Mouse (Mus musculus): ENCODE results near the gene Hoxb4.

The Hoxb4 gene

DNA sequence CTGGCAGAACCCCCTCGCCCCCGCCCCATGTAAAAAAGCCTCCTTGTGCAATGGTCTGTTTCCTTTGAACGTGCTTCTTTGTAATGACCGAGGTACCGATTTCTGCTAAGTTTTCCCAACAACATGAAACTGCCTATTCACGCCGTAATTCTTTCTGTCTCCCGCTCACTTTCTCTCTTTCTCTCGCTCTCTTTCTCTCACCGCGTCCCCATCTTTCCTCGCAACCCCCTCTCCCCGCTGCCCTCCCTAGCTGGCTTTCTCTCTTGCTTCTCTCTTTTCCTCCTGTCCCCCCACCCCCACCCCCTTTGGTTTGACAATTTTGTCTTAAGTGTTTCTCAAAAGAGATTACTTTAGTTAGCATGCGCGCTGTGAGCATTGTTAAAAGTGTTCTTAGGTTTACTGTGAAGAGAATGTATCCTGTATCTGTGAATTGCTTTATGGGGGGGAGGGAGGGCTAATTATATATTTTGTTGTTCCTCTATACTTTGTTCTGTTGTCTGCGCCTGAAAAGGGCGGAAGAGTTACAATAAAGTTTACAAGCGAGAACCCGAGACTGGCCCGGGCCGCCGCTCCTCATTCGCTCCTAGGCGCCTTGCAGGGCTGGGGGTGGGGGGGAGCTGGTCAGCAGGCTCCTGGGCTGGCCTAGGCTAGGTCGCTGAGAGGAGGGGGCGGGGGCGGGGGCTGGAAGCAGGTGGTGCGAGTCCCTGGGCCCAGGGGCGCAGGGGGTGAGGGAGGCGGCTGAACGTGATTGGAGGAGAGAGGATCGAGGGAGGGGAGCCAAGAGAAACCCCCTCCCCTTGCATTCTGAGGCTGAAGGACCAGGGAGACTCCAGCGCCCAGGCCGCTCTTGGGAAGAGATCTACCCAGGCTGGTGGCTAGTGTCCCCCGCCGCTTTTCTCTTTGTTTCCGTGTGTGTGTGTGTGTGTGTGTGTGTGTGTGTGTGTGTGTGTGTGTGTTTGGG, 33.0 kb upstream of the Hoxb4 start:
- DNase-seq (ENCODE audit: low spot score in 2 of 2) = no peak

DNA sequence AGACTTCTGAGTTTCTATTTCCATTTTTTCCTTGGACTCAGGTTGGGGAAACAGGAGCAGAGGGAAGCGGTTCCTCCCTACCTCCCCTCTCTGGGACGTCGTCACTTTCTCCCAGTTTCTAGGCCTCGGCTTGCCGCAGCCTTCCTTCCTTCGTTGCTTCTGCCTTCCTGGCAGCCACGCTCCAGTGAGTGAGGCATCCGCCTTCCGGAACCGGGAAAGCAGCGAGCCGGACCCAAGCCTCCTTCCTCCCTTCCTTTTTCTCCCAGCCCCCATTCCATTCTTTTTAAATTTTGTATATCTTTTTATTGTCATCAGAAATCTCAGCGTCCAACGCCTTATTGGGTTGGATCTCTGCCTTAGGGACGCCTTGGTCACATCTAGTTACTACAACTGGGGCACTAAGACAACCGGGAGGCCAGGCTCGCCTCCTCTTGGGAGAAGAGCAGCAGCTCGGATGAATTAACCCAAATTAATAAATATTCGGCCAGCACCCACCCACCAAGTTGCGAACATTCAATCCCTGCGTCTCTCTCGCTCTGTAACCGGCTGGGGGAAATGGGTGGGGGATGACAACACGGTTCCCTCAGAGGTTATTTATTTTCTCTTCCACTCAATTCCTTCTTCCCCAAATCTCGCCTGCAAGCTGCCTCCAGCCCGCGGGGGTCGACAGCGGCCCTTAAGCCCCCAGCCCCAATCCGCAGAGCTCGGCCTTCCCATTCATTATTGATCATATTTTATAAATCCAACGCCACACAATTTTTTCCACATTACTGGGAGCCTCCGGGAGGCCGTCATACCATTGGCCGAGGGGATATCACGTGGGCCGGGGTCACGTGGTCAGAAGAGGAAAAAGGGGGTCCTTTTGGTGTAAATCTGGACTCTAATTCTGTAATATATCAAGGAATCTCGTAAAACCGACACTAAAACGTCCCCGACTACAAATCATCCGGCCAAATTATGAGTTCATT, 32.0 kb upstream of the Hoxb4 start, which contains the start of gene Hoxb7:
Gene Hoxb7 (plus strand): TSS at position 853 of the 968 bp plus-strand sequence.
- no peak for DNase-seq (ENCODE audit: low spot score in 2 of 2)

DNA sequence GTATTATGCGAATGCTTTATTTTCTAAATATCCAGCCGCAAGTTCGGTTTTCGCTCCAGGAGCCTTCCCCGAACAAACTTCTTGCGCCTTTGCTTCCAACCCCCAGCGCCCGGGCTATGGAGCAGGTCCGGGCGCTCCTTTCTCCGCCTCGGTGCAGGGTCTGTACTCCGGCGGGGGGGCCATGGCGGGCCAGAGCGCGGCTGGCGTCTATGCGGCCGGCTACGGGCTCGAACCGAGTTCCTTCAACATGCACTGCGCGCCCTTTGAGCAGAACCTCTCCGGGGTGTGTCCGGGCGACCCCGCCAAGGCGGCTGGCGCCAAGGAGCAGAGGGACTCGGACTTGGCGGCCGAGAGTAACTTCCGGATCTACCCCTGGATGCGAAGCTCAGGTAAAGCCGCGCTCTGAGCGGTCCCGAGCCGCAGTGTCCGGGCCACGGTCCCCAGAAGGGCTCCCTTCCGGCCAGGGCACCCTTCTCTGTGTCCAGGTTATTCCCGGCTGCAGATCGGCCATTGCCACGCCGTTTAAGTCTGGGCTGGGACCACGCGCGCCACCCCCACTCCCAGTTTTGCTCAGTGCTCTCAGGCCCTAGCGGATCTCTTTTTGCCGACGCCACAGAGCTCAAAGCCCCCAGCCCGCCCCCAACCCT, 31.2 kb upstream of the Hoxb4 start:
- DNase-seq (ENCODE audit: low spot score in 2 of 2) = no peak

DNA sequence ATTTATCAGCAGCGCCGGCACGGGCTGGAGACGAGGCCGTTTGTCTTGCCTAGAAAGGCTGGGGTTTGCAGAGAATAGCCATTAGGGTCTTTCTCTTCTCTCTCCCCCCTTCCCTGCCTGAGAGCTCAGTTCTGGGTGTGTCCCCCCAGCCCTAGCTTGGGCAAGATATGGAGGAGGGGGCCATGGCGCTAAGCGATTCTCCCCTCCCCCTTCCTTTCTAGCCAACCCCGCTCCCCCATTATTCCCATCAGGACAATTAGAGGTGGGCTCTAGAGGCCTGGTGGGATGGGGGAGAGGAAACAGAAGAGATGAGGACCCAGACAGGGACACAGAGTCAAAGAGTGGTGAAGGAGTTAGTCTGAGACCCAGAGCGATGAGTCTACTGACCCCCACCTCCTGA, 30.7 kb upstream of the Hoxb4 start:
- no peak for DNase-seq (ENCODE audit: low spot score in 2 of 2)

DNA sequence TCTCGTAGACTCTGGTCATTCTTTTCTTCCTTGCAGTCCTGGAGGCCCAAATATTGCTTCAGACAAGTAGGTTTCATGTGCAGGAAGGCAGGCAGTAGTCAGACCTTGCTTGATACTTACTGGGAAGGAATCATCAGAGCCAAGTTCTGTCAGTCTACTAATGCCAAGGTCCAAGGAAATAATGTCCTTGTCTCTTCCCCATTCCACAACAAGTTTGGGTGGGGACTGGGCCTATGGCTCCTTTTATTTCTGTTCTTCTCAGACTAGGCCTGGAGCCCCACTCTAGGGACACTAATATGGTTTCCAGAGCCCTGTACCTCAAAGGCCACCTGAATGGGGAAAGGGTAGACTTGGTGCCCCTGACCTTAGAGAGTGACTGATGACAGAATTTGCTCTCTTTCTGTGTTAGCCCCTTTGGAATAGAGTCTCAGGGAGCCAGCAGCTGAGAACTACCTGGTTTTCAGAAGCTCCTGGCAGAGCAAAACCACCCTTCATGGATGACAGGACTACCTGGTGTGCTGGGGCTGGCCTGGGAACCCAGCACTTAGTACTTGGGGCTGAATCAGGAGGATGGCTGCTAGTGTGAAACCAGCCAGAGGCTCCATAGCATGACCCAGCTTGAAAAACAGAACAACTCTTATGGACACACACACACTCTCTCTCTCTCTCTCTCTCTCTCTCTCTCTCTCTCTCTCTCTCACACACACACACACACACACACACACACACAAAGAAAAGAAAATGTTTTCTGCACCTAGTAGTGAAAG, 29.4 kb upstream of the Hoxb4 start:
- DNase-seq (ENCODE audit: low spot score in 2 of 2) = no peak

DNA sequence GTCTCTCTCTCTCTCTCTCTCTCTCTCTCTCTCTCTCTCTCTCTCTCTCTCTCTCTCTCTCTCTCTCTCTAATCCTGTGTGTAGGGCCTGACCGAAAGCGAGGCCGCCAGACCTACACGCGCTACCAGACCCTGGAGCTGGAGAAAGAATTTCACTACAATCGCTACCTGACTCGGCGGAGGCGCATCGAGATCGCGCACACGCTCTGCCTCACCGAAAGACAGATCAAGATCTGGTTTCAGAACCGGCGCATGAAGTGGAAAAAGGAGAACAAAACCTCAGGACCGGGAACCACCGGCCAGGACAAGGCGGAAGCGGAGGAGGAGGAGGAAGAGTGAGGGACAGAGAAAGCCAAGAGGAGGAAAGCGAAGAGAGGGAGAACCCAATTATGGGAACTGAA, 28.8 kb upstream of the Hoxb4 start:
- no peak for DNase-seq (ENCODE audit: low spot score in 2 of 2)

DNA sequence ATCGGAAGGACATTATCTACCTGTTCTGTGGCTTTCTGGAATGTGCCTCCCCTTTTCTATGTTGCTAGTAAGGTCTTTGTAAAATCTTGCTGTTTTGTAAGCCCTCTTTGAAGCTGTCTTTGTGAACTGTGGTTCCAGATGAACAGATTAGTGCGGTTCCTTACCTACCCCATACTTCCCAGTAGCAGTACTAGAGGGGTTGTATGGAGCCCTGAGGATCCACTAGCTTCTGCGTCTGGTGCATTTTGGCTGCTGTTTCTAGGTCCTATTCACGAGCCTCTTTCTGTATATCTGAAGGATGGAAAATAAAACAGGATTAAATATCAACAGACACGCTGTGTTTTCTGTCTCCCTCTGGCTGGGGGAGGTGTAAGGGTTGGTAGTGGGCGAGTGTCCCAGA, 28.2 kb upstream of the Hoxb4 start:
- DNase-seq (ENCODE audit: low spot score in 2 of 2) = no peak

DNA sequence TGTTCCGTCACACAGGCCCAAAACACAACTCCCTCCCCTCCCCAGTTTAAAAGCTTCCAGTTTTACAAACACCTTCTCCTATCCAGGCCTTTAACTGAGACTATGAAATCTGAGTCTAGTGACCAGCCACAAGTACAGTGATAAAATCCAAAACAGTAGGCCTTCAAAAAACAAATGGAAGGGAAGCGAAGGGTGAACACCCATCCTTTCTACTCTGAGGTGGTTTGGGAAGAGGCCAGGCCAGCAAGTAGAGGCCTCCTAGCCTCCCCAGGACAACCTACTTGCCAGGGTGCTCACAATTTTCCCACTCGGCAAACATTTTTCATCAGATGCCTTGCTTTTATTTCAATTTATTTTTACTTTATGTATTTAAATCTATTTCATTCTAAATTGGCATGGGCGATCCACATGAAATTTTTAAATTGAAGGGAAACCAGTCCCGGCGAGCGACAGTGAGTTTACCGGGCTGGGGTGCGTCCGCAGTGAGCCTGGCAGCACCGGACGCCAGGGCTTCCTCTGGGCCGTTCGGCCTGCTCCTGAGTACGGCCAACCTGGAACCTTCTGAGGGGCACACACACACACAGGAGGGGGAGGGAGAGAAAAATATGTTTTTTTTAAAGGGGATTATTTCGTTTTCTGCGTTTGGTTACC, 27.2 kb upstream of the Hoxb4 start:
- no peak for DNase-seq (ENCODE audit: low spot score in 2 of 2)

DNA sequence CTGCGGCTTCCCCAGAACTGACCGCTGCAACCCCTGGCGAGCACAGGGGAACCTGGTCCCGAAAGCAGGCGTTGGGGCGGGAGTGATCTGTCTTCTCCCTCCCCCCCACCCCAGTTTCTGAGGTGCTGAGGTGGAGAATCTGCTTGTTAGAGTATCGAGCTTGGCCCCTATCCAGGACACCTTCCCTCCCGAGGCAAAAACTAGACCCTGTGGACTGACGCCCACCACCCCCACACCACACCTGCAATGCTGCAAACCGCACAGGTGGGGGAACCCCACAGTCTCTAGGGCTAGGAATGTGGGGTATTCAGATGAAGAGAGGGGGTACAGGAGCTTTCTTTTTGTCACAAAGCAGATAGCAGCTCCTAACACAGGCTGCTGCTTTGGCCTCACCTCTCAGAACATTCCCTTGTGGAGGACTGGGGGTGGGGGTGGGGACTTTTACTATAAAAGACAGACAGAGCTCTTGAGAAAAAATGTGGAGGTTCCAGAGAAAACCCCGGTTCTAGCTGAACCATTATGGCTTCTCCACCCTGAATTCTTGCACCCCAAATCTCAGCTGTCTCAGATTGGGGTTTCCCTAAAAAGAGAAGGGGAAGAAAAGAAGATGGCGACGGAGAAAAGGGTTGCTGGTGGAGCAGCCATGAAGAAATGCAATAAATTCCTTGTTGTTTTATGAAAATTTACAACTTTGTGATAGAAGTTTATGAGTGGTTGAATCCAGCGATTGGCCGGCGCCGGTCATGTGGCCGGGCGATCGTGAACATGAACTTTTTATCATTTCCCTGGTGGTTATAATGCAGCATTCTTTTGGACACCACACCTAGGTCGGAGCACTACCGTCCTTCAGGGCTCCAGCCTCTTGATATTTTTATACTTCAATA, 26.1 kb upstream of the Hoxb4 start, which contains the start of gene Hoxb6:
Gene Hoxb6 (plus strand): TSS at position 796 of the 884 bp plus-strand sequence.
- no peak for DNase-seq (ENCODE audit: low spot score in 2 of 2)

DNA sequence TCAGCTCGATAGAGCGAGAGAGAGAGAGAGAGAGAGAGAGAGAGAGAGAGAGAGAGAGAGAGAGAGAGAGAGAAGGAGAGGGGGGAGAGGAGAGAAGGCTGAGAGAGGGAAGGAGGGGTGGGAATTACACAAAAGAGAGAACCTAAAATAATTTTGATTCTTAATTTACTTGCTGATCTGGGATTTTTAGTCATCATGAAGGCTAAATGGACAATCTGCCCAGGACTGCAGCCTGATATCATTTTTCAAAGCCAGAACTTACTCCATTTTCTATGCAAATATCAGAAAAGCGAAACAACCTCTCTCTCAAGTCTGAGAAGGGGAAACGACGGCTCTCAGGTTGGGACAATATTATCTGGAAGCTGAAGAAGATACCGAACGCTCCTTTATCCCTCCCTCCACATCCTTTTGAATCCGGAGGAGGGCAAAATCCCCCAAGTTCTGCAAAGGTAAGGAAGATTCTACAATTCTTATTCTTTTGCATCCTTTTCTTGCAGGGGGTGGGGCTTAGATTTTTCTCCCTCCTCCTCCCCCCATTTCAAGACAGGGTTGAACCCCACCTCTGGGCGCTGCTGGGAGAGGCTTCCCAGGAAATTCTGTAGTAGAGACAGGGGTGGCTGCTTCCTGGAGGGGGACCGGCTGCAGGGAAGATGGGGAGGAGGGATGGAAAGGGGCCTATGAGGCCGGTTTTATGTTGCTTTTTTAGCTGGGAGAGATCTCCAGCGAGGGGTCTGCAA, 25.3 kb upstream of the Hoxb4 start:
- no peak for DNase-seq (ENCODE audit: low spot score in 2 of 2)

DNA sequence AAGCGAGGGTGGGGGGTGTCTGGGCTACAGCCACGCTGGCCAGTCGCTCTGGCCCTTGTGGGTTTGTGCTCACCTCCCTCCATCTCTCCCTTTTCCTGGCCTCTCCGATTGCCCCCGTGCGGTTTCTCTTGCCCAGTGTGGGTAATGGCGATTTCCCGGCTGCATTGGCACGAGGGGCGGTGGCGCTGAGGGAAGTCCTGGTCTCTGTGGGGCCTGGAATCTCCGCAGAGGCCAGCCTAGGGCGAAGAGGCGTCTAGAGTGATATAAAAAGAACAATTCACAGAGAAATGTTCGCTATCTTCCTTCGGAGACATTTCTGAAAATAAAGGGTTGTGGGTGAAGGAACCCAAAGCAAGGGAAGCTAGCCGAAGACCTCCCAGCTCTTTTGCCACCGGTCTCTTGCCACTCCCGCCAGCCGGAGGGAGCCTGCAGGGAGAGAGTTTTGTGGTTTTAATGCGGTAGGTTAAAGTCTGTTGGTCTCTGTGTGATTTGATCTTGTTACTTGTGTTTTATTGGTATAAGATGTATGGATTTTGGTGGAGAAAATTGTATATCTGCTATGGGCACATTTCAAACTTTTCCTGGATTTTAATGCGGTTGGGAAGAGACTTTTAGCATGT, 24.7 kb upstream of the Hoxb4 start:
- DNase-seq (ENCODE audit: low spot score in 2 of 2) = no peak

DNA sequence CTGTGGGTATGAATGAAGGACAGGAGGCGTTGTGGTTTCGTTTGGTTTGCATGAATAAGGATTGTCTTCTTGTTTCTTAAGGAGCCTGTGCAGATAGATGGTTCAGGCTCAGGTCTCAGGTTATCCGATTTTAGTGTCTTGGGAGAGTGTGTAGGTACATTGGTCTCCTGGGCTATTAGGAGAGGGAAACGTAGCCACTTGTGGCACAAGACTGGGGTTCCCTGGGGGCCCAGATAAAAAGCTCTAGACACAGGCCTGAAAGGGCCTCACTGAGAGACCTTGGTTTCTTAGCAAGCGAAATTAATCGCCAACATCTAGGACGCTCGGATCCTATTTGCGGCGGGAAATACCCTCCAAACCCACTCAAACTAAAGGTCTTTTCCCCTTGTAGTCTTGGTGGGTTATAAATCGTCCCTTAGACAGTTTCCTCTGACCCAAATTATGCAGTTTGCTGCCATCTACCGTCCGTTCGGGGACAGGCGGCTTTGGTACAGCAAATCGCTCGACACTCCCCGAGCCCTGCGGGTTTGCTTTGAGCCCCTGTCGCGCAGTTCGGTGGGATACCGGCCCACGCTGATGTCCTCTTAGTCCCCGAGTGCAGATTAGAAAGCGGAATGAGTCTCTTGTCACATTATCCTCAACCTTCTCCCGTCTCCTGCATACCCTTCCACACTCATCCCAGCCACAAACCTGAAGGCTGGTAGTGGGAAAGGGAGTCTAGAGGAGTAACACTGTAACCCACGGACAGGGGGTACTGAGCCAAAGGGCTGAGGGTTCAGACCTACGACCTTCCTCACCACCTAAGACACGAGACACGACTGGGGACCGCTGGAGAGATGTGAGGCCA, 23.6 kb upstream of the Hoxb4 start:
- DNase-seq (ENCODE audit: low spot score in 2 of 2) = peak in 1 of 2 experiments; percentile 76

DNA sequence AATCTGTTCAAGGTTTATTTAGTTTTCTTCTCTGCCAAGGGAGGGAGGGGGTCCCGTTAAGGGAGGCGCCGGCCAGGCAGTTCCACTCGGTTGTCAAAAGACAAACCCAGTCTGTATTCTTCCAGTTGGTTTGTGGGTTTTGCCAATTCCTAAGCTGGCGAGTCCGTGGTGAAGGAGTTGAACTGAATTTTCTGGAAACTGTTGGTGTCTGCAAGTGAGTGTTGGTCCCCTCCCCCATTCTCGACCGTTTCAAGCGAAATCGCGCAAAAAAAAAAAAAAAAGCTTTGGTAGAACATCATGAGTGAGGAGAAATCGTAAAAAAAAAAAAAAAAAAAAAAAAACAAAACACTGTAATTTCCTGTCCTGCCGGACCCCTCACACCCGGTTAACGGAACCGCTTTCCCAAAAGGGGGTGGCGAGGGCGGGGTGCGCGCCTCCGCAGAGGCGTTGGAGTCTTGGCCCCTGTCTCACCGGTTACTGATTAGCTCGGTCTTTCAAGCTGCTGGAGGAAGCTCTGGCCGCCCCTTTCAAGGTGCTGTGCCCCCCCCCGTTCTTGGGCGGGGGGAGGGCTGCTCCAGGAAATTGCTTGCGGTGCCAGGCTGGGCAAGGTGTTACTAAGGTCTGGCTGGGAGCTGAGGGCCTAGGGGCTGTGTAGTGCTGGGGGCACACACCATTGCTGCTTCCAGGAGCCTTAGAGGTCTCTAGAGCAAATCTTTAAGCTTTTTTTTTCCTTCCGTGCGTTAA, 22.8 kb upstream of the Hoxb4 start:
- no peak for DNase-seq (ENCODE audit: low spot score in 2 of 2)

DNA sequence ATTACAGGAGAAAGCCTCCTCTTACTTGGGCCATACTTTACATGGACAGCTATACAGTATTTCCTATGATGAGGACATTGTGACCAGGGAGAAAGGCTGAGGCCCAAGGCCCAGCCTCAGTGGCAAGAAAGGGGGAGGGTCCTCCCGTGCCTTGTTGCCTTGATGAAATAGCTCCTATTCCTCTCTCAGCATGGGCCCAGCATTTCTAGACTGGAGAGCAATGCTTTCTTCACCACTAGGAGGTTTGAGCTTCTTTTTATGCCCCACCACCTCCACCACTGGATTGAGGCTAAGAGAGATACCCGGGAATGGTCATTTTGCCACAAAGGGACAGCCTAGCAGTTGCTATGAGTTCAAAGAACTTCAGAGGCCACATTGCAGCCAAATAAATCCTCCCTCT, 21.1 kb upstream of the Hoxb4 start:
- no peak for DNase-seq (ENCODE audit: low spot score in 2 of 2)

DNA sequence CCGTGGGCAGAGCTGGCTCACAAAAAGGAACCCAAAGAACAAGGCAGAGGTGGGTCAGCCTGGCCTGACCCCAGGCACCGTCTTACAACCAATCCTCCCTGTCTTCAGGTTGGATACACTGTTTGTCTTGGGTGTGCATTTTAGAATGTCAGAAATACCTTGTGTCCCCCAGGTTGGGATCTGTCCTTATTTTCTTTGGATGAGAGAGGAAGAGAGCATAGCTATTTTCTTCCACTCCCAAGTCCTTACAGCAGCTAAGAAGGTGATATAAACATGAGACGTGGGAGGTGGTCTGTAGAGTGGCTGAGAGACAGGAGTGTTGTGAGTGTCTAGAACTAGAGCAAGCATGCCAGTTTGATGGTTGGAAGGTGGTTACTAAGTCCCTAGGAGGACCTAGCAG, 20.6 kb upstream of the Hoxb4 start:
- DNase-seq (ENCODE audit: low spot score in 2 of 2) = no peak

DNA sequence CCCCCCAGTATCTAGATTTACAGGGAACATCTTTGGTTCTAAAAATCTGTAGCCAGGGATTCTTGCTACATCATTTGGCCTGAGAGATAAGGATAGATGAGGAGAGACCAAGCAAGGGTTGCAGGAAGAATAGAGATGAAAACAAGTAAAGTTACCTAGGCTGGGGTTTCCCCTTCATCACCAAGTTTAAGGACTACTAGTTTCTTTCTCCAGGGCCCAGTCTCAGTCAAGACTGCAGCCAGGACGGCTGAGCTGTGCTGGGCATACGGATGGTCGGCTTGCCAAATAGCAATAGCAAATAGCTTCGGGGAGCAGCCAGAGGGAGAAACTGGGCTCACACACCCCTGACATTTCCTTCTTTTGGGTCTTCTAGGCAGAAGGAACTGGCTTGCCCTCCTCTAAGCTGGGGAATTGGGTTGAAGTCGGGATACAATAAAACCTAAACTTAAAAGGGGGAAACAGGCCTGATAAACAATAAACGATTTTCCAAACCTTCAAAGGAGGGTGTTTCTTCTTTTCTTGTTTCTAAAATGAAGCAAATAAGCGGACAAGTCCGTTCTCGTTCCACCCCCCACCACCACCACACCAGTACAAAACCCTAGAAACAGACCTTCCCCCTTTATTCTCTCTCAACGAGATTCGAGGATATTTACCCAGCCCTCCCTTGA, 20.0 kb upstream of the Hoxb4 start:
- no peak for DNase-seq (ENCODE audit: low spot score in 2 of 2)
